Mouse (Mus musculus): ENCODE measurements at regions not wholly inside any gene's neighbourhood (a gene's known extent, or its start where the extent isn't known, plus 50 kb on each side); places are given as distances from the start of the nearest gene placed in this dataset.
A peak's percentile ranks its signal among the peaks of the same experiment; 100 is the strongest.

DNA sequence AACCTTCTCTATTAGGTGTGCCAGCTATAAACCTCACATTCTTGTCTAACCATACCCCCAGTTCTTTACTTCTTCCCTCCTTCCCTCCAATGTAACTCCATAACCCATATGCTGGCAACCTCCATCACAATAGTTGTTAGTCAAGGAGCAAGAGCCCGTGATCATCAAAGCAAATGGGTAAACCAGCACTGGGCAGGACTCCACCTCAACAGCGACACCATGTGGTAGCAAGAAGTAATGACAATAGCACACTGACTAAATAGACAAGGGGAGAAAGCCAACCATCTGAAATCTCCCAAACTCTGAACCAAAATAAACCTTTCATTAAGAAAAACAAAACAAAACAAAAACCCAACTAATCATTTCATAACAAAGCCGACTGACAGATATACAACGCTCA lies 297.8 kb downstream of the Psat1 start:
- DNase-seq = peak; percentile 49

GRCm38 (mm10) chr19:15647313-15647712 lies 299.8 kb downstream of the Psat1 start:
- no peak for DNase-seq

DNA sequence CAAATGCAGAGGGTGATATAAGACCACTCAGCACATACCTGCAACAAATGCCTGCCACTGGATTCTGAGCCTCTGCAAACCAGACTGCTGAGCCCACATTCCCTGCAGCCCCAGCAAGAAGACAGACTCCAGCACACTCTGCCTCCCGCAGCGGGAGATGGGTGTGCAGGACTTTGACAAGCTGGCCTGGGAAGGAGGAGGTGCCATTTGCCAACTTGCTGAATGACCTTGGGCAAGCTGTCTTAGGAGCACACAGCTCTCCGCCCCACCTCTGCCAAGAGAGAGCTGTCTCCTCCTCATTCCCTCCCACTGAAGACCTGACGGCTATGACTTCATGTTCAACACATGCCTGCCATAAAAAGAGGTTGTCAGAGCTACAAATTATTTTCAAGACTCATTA lies 302.4 kb downstream of the Psat1 start:
- peak; percentile 26 for DNase-seq

DNA sequence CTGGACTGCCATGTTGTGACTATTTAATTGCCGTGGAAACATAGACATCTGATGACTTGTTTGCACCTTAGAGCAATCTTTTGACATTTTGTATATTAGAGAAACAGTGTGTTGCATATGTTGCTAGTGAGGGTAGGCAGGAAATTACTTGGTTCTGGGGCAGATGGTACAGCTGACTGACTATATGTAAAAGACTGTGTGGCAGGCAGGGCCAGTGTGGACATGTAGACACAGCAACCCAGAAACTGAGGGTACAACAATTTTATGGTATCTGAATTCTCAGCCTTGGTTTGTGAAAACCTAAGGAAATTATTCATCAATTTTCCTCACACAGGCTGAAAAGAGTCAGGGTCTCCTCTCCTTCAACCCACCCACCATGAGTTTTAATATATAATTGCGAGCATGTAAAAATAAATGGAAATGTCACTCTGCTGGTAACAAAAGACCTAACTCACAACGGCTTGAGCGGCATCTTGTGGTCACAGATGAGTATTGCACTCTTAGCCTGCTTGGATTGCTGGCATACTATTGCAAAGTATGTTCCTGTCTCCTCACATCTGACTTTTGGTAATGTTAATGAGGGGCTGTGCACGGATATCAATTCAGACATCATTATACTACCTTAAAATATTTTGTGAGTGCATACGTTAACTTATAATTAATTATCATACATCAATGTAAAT lies 329.8 kb downstream of the Psat1 start:
- DNase-seq = peak; percentile 67

- no peak for DNase-seq
These were observed 332.2 kb downstream of the Psat1 start for GRCm38 (mm10) chr19:15614648-15615561.

DNA sequence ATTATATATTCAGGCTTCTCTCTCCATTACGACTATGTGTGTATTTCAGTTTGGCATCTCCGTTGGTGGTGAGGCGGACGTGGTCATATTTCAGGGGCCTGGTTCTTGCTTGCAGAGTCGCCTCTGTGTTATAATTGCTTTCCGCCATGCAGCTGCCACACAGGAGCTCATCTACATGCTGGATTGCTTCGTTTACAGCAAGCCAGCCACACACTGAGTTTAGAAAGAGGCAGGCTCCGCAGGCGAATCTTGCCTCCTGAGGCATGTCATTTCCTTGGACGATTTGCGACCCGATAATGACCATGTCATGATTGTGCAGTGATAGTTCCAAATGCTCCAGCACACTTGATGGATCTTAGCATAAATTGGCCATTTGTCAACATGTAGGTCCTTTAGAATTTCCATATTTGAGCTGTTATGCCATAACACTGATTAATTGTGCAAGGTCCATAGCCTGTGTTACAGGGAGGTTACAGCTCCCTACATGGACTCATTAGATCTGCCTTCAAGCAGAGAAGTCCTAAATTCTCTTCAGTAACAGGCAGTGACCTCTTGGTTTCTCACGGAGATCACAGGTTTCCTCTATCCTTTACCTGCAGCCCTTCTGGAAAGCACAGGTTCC lies 335.9 kb downstream of the Psat1 start:
- DNase-seq = no peak

DNA sequence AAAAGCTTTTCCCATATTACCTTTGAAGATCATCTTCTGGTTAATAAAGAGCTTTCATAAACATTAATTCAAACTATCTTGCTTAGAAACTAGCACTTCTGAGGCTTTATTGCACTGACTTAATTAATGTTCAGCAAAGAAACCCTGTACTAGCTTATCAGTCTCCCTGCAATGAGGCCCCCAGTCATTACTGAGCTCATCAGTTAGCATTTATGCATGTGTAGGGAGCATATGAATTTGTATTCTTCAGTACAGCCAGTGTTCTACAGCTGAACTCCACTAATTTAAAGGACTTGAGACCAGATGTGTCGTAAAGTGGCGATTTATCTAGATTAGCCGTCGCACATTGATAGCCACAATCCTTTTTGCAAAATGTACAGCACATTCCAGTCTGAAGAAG lies 340.7 kb downstream of the Psat1 start:
- no peak for DNase-seq

- no peak for DNase-seq
These were observed 354.3 kb downstream of the Psat1 start for GRCm38 (mm10) chr19:15592821-15593220.

- DNase-seq = no peak
These were observed 363.1 kb downstream of the Psat1 start for GRCm38 (mm10) chr19:15583782-15584693.

DNA sequence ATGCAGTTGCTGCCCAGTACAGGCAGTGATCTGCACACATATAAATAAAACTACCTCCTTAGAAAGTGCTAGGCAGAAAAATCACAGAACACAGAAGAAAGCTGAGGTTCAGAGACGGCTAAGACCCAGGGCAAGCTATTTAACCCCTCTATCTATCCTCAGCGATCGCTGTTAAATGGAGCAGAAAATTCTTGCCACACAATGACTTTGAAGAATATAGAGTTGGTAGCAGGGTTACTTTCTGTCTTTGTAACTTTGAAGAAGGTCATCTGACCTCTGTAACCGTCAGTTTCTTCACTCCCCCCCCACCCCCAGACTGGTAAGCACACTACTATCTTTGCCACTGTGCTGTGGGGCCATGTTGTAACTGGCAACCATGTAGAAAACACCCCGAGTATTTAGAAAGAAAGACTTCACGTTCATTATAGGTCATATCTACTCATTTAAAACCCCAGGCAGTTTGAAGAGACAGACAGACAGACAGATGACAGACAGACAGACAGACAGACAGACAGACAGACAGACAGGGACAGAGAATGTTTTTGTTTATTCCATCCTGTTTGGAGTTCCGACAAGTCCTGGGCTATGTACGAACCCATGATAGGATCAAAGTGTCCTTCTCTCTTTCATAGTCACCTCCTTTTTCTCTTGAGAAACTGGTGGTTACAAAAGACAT lies 363.9 kb downstream of the Psat1 start:
- DNase-seq = no peak

DNA sequence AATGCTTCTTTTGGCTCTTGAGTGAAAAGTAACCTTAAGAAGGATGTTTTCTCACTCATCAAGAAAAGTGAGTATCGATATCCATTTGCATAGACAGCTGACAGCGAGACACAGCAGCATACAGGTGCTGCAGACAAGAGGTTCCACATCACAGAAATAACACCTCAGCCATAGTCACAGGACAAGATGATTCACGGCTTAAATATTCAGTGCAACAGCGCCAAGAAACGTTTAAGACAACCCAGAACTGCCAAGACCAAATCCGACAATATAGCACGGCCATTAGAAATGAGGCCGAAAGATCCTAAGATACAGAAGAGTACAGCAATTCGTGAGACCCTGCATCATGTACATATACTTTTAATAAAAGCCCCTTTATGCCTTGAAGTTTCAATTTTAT lies 375.9 kb downstream of the Psat1 start:
- DNase-seq = no peak

DNA sequence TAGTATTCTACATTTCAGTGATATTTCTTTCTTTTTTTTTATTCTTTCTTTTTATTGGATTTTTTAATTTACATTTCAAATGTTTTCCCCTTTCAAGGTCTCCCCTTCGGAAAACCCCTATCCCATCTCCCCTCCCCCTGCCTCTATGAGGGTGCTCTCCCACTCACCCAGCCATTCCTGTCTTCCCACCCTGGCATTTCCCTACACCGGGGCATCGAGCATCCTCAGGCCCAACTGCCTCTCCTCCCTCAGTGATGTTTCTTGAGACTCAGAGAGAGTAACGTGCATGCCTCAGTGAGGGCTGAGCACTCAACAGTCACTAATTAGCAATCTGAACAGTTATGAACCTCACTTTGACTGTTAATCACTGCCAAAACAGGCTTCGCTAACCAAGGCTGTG lies 385.6 kb downstream of the Psat1 start:
- no peak for DNase-seq

DNA sequence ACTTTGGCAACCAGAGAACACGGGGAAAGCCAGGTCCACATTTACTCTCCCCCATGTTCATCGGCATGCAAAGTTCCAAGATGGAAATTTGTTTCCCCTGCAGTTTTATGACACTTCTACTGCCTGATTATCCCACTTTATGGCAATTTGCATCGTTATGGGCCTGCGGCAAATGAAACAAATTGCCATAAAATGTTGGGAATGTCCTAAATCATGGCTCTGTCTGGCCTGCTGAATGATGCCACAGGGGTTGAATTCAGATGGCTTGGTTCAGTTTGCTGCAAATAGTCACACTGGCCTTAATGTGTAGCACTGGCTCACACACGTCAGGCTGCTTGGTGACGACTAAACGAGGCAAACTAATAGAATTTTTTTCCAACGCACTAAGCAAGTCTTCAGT lies 393.2 kb downstream of the Psat1 start:
- DNase-seq = no peak

DNA sequence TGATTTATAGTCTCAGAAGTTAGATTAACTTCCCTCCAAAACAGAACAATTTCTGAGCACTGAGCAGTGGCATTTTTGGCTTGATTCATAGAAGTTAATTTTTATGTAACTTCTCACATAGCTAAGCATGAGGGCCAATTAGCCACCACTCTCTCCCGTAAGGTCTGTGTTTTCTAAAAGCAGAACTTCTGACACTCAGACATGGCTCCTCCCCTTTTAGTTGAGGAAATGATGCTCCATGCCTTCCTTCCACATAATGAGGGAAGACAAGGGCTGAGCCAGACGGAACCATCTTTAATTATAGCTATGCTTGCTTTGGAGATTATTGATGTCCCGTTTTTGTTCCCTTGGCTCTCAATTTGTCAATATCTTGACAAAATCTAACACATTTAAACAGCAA lies 429.3 kb downstream of the Psat1 start:
- no peak for DNase-seq

- no peak for DNase-seq
These were observed 430.4 kb downstream of the Psat1 start for GRCm38 (mm10) chr19:15516566-15517305.

DNA sequence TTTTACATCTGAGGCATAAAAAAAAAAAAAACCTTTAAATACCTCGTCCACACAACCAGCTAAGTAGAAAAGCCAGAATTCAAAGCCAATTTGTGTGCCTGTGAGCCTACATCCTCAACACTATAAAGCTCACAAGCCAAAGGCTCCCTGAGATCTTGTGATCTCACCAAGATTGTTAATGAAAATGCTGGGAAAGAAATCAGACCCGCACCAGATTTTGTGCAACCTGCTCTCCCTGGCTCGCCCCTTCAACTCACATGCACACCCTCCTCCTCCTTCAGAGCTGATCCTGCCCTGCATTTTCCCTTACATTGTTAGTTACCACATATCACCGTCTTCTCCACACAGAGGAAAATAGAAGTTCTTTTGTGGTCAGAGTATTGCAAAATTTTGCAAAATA lies 433.9 kb downstream of the Psat1 start:
- DNase-seq = no peak

DNA sequence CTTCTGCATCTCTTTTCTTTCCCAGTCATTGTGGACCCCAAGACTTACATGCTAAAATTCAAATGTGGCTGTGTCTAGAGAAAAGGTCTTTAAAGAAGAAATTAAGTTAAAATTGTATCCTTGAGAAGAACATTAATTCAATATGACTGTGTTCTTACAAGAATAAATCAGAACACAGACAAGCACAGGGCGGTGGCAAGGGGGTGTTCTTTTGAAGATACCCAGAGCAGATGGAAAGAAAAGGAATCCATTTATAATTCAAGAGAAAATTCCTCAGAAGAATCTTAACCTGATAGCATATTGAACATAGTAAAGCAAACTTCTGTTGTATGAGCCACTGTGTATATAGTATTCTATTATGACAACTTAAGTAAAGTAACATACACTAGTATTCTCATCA lies 436.7 kb downstream of the Psat1 start:
- no peak for DNase-seq

- DNase-seq = no peak
These were observed 444.2 kb downstream of the Psat1 start for GRCm38 (mm10) chr19:15502985-15503354.

DNA sequence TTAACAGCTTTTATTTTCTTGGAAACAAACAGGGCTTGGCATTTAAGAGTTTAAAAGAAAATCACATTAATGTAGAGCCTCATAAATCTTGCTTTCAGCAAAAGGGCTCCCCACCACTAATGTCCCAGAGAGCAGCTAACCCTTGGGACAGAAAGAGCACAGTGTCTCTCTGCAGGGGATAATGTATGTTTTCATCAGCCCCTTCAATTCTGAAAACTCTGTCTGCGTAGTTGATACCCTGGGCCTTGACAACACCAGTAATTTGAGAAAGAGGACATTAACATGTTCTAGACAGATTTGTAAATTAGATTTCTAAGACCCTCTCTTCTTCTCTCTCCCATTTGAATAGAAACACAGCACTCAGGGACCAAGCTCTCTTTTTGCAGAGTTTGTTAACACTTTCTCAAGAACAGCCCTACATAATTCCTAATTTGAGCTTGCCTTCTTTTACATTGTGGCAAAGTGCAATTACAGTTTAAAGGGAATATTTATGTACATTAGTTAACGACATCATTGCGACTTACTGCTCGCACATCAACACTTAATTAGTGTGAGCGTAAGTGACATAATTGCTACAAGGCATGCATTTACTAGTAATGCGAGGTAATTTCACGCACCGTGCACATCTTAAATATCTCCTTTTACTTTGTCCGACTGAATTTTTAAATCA lies 444.7 kb downstream of the Psat1 start:
- no peak for DNase-seq

DNA sequence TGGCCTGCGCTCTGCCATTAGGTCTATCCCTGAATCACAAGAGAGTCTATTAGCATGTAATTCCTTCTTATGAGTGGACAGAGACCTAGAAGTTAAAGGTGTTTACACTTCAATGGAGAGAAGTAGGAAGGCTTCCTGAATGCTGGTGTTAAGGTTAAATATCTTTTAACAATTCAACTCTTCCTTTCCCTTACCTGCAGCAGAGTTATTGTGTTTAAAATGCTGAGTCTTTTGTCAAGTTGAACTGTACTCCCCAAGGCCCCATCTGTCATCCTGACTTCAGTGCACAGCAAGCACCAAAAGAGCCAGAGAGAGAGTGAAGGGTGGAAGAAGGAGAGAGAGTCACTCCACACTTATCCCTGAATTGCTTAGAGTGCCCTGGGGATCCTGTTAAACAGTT lies 451.6 kb downstream of the Psat1 start:
- no peak for DNase-seq

Measured in adrenal gland, postnatal 10 days (tissue).